Mouse (Mus musculus) CH12.LX (cell line): ENCODE measurements around the gene Npas1.

Experiments
- CTCF ChIP-seq, 2 experiments: IDR thresholded peaks in 1 of 2; conservative IDR thresholded peaks in 1 of 2; 2 replicates each; pipeline ENCODE4 v1.5.1; 2011 to 2012; ENCODE audit warnings: low read depth in 2 of 2, low read length in 2 of 2, improper control_type of control experiment in 1 of 2, inconsistent platforms in 1 of 2, mild to moderate bottlenecking in 1 of 2, moderate library complexity in 1 of 2
- EP300 ChIP-seq: IDR thresholded peaks from 2 replicates; pipeline ENCODE4 v1.6.1; 2011; ENCODE audit warnings: low read length, improper control_type of control experiment
- POLR2A ChIP-seq: IDR thresholded peaks from 2 replicates; pipeline ENCODE4 v1.6.1; 2011; ENCODE audit warnings: low read depth, mild to moderate bottlenecking, improper control_type of control experiment, low read length
- POLR2AphosphoS2 ChIP-seq: IDR thresholded peaks from 2 replicates; pipeline ENCODE4 v1.6.1; 2011; ENCODE audit warnings: low read depth, low read length, improper control_type of control experiment
- SIN3A ChIP-seq: IDR thresholded peaks from 2 replicates; pipeline ENCODE4 v1.6.1; 2012; ENCODE audit warnings: low read length, improper control_type of control experiment, inconsistent platforms

DNA sequence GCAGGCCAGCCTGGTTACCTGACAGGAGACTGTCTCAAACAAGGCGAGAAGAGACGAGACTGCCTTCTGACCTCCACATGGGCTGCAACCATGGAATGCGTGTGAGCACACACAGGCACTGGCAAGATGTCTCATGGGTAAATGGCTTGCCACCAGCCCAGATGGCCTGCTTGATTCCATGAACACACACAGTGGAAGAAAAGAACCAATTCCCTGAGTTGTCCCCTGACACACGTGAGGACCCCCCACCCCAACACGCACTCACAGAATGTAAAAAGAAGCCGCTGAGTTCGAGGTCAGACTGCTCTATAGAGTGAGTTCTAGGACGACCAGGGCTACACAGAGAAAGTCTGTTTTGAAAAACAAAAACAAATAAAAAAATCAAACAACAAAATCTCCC lies at the start of gene Npas1:
- no peak for TF ChIP-seq SIN3A
- no peak for TF ChIP-seq POLR2A
- no peak for TF ChIP-seq EP300
- no peak for TF ChIP-seq POLR2AphosphoS2
- TF ChIP-seq CTCF (conservative IDR thresholded peaks at IDR 0.05 in 1 of 2, IDR thresholded peaks at IDR 0.05 in 1 of 2; ENCODE audit: low read depth in 2 of 2, low read length in 2 of 2) = no peak
